Mouse (Mus musculus) NIH3T3 (cell line): ENCODE measurements around the gene Pknox2.

Source experiments
- DNase-seq: peaks from one replicate; pipeline ENCODE4 v3.0.0-alpha.2; 2012; ENCODE audit warnings: low read depth

Pknox2 gene

GRCm38 (mm10) chr9:36990626-36991368 lies 156.4 kb downstream of the Pknox2 start:
- no peak for DNase-seq

DNA sequence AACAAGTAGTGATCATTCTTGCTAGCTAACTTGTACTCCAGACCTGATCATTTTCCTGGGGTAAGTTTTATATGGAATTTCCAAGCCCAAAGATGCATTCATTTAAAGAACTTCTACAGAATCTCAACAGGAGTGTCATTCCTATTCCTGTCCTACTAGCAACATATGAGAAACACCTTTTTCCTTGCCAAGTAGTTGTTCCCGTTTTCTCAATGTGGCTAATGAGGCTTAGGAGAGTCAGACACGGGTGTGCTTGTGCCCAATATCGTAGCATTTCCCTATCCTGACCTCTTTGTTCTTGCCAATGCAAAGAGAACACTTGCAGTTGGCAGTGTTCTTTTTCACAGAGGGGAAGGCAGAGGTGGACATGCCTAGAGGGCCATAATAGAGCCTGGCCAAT lies 157.2 kb downstream of the Pknox2 start:
- DNase-seq = no peak

- DNase-seq = no peak
Observed at GRCm38 (mm10) chr9:36985233-36985632, 162.0 kb downstream of the Pknox2 start.

- DNase-seq = no peak
Observed at GRCm38 (mm10) chr9:36976596-36977362, 170.4 kb downstream of the Pknox2 start.

DNA sequence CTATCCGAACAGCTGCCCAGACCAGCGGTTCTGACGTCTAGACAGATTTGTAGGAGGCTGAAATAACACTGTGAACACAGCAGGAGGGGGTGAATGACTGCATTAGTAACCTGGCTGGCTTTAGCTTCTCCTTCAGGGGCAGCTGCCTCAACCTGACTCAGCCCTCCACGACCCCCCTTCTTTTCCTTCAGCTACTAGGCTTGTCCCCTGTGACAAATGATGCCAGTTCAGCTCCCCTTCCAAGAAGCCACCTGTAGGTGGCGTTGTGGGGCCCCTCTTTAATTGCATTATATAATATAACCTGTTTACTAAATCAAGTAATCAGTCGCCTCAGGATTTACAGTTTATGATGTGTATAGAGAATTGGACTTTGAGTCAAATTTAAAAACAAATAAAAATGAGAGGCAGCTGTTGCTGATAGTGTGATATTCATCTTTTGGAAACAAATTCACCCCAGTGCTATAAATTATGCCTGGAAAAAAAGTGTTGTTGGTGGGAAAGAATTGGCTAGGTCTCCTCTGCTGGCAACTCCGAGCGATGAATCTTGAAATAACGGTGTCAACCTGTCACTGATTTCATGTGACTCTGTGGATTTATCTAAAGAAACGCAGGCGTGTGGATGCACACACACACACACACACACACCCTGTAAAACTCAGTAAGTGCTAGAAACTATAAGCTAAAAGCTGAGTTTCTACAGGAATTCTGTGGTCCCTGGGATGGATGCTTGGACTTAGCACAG lies 173.6 kb downstream of the Pknox2 start:
- DNase-seq = peak; percentile 37

GRCm38 (mm10) chr9:36972089-36972488 lies 175.1 kb downstream of the Pknox2 start:
- no peak for DNase-seq

- no peak for DNase-seq
Observed at GRCm38 (mm10) chr9:36971066-36971465, 176.1 kb downstream of the Pknox2 start.

GRCm38 (mm10) chr9:36970651-36971050 lies 176.6 kb downstream of the Pknox2 start:
- DNase-seq = peak; percentile 85

DNA sequence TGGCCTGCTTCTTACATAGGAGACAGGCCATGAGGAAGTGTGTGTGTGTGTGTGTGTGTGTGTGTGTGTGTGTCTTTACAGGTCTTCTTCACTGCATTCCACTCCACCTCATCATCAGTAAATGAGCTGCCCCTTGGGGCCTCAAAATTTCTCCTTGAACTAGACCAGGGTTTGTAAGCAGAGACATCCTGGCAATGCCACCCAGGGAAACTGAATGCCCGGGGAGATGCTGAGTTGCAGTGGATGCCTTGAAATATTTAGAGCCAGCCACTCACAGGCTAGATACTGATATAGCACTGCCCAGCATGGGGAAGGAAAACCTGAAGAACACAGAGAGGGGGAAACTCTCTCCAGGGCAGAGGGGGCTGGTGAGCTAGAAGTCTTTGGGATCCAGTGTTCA lies 178.1 kb downstream of the Pknox2 start:
- no peak for DNase-seq

DNA sequence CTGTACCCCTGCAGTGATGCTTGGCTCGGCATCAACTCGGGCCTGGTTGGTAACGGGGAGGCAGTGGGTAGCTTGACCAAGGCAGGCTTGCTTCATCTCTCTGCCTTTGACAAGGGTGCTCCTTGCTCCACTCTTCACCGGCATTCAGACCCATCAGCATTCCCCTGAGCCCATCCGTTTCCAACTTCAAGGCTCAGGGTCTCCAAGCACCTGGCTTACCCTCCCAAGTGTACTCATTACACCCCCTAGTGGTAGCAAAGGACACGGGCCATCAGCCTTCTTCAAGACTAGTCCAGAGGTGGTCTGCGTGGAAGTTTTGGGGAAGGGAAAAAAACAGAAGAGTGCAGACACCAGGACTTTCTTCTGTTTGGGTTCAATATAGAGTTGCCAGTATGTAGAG lies 178.5 kb downstream of the Pknox2 start:
- peak; percentile 56 for DNase-seq

DNA sequence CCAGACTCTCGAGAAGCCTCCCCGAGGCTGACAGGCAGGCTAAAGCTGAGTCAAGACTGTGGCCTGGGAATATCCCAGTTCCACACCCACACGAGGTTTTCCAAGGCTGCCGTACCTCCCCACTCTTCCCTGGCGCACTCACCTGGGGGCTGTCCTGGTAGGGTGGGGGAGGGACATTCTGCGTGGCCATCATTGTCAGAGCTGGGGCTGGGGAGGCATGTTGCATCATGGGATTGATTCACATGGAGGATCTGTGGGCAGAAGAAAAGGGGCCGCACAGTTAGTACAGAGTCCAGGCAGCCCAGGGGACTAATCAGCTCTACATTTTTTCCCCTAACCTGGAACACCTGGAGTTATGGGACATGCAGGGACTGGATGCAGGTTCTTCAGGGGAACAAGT lies 179.0 kb downstream of the Pknox2 start:
- DNase-seq = no peak

DNA sequence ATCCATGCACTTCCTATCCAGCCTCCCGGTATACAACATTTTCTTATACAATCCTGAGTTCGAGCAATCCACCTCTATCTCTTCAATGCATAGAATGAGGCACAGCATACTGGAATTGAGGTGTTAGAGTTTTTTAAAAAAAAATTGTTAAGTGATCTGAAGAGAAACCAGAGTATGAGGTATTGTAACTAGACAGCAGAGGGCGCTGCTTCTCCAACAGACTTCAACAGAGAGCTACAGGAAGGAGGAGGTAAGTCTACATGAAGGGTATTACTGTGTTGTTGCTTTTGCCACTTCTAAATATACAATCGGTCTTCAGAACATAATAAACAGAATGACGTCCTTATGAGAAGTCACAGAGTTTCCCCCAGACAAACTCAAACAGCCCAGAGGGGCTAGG lies 181.5 kb downstream of the Pknox2 start:
- DNase-seq = peak; percentile 67

DNA sequence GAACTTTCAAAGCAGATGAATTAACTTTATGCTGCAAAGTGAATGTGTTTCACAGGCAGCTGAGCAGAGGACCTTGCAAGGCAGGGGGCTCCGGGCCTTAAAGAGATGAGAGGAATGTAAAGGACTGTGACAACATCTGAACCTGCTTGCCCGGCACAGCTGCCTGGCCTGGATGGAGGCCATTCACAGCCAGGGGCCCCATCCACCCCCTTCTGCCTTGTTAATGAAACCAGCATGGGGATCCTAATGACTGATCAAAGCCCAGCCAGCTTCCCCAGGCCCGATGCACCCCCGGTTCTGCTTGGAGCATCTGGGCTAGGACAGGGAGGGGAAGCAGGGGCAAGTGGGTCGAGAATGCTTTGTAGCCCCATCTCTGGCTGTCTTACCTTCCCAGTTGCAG lies 183.0 kb downstream of the Pknox2 start:
- DNase-seq = no peak

GRCm38 (mm10) chr9:36963512-36963911 lies 183.7 kb downstream of the Pknox2 start:
- DNase-seq = no peak

GRCm38 (mm10) chr9:36961874-36962273 lies 185.3 kb downstream of the Pknox2 start:
- peak; percentile 5 for DNase-seq

- DNase-seq = no peak
Observed at GRCm38 (mm10) chr9:36961153-36961552, 186.1 kb downstream of the Pknox2 start.

DNA sequence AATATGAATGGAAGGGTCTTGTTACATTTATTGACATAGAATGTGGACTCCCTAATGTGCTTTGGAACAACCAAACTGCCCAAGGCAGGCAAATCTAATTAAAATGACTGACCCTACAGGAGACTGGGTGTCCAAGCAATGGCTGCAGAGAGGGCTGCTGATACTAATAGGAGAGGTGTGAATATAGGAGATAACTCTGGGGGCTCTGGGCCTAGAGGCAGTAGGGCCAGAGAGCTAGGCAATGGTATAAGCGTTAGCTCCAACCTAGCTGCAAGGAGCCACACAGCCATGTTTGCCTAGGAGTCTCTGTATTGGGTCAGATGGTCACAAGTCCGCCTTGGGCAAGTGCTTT lies 196.1 kb downstream of the Pknox2 start:
- no peak for DNase-seq

GRCm38 (mm10) chr9:36950271-36951132 lies 196.7 kb downstream of the Pknox2 start:
- DNase-seq = no peak

GRCm38 (mm10) chr9:36948181-36948580 lies 199.0 kb downstream of the Pknox2 start:
- no peak for DNase-seq

- DNase-seq = no peak
Observed at GRCm38 (mm10) chr9:36947056-36947694, 200.0 kb downstream of the Pknox2 start.

DNA sequence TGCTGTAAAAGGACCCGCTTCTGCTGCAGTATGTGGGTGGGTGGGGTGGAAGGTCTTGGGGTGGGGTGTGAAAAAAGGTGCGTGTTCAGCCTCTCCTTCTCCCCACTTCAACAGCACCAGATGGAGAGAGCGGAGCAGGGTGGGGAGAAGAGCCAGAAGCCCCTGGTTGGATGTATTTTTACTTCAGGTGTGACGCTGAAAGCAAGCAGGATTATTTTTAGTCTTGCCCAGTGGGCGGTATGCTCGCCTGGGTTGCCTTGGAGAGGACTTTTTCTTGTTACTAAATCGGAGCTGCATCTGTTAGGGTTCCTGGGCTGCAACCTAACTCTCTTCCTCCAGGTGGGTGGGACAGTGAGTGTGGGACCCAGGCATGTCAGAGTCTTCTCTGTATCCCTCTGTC lies 202.4 kb downstream of the Pknox2 start:
- DNase-seq = no peak
